Mouse (Mus musculus) layer of hippocampus, postnatal 10 days (tissue): ENCODE measurements around the gene Thsd1. TPM values are rescaled to one million over a fixed set of nuclear protein-coding genes. Genes with fewer than 3 reads are reported as not detected.
"Not testable (repeated sequence)": the region's sequence is repeated elsewhere in the genome, so short reads cannot be mapped to it uniquely, and the experiment has no call there.

Experiments
- DNase-seq, 2 experiments: peaks; one replicate each; pipeline ENCODE4 v3.0.0; 2021; ENCODE audit warnings: low spot score in 2 of 2
- total RNA-seq, 2 experiments: library from RNA; stranded (reverse); gene quantifications; 2 replicates each; pipeline ENCODE4 v1.2.3; 2021

The Thsd1 gene
- total RNA-seq, 2 experiments from 2014 or later, result 7.0 to 7.7 TPM

DNA sequence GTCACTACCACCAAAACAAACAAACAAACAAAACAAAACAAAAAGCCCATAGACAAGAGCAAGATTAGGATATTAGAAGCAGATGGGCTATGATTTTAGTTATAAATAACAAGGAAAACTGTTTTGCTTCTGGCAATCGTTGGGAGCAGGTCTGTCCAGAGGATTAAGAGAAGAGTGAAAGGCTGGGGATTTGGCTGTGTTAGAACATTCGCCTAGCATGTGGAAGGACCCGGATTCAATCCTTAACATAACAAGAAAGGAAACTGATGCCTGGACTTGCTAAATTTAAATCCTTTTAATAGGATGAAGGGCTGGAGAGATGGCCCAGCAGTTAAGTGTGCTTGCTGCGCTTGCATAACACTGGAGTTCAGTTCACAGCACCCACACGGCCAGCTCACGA lies 37.2 kb downstream of the Thsd1 start:
- no peak for DNase-seq

DNA sequence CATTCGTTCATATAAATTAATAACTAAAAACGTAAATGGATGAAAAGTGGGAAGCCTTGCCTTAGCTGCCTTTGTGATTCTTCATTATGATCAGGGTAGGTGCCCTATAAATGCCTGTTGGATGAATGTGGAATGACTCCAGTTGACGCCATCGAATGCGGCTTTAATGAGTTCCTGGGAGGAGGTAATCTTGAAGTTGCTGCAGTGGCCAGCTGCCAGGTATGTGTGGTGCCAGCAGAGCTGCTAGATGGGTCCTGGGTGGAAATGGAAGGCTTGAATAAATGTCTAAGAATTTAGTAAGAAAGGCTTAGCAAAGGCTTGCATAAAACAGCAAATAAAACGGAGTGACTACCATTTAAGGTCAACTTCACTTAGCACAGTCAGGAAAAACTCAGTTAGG lies 37.7 kb downstream of the Thsd1 start:
- no peak for DNase-seq

DNA sequence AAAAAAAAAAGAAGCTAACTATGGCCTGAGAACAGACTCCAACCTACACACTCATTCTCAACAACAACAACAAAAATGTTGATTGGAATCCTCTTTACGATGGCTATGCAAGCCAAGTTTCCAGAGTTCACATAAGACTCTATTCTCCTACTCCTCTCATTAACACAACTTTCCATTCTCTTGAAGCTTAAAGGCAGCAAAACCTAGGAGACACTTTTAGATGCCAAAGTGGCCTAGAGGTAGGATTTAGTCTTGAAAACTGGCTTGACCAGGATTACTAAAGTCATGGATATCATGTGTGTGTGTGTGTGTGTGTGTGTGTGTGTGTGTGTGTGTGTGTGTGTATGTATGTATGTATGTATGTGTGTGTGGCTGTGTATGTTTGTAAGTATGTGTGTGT lies 38.1 kb downstream of the Thsd1 start:
- DNase-seq, result no peak

DNA sequence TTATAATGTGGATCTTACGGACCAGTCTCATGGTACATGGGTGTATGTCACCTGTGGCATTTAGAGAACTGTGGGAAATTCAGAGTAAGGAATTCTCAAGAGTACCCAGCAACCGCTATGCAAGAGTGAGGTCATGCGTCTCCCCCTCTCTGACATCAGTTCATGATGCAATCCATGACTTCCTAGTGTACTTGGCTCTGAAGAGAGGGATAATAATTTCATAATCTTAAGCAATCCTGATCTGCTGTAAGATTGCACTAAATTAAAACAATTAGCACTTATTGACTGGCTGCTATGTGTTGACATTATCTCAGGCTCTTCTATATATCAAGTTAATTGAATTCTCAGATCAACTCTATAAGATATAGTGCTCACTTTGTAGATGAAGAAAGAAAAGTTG lies 39.7 kb downstream of the Thsd1 start:
- no peak for DNase-seq

DNA sequence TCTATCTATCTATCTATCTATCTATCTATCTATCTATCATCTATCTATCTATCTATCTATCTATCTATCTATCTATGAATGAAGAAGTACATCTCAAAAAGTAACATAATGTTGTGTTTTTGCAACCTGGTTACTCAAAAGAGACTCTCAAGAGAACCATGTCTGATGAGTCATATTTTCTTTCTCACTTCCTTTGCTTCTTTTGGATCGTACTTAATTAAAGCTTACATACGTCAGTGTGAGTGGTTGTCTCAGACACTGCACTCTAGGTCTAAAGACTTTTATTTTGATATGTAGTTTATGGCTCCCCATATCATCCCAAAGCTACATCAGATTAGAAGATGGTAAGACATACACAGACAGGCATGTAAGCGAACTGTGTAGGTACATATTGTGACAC lies 46.0 kb downstream of the Thsd1 start:
- no peak for DNase-seq

DNA sequence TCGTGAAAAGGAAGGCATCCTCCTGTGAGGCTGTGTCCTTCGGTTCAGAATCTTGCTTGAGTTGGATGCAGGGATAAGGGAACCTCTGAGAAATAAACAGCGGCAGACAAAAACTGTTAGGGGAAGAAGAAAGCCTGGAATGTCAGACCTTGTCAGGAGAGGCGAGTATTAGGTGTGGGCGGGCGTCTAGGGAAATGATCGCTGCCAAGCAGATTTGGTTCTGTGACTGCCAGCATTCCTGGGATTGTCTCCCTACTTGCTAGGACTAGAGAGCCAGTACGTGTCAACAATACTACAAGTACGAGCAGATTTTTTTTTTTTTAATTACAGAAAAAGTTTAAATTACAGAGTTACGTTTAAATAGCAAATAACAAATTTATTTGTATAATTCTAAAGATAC lies 47.5 kb downstream of the Thsd1 start:
- no peak for DNase-seq

DNA sequence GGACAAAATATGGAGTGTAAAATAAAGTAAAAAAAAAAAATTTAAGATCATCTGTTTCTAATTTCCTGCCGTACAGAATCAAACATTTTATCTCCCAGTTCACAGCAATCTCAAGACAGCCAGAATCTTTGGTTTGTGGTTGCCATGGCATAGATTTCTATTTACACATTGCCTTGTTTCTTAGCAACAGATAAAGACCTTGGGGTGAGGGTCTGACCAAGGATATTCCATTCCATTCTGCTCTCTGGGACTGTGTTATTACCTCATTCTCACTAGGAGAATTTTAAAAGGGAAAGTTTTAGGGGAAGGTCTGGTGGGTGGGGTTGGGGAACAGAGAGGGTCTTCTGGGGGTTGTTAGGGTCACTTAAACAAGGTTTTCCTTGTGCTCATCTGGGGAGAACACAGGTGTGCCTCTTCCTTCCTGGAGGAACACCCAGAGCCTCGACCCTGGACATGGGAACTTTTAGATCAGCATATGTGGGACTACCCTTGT lies 55.9 kb downstream of the Thsd1 start, which contains the start of gene Tpte:
TSS of gene Tpte (plus strand) at position 443 of the 493 bp plus-strand sequence.
- no peak for DNase-seq

DNA sequence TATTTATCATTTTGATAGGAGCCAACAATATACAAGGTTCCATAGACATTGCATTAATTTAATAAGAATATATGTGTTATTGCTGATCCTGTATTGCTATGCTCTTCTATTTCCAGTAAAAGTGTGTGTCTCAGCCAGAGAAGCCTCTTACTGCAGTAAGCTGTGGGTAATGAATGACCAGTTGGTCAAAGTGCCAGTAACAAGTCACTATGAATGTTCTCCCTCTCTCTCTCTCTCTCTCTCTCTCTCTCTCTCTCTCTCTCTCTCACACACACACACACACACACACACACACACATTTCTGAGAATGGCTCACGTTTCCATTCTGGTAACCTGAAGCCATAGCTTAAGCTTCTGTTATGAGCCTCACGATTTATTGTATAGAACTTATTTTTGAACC lies 75.2 kb downstream of the Thsd1 start:
- no peak for DNase-seq

DNA sequence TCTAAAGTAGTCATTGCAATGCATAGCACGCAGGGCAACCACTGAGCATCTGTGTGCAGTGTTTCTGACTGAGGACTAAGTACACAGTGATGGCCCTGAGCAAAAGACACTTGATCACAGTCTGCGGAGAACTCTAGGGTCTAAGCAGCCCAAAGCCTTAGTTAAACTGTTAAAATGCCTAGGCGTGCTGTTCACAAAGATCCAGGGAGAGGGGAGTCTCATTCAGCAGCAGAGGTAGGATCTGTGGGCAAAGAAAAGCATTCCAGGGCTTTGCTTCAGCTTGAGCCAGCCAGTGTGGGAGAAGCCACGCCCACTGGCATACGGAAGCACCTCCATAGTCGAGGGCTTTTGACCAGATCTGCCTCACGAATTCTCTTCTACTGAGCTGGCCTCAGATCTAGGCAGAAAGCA lies 75.8 kb downstream of the Thsd1 start:
- no peak for DNase-seq

DNA sequence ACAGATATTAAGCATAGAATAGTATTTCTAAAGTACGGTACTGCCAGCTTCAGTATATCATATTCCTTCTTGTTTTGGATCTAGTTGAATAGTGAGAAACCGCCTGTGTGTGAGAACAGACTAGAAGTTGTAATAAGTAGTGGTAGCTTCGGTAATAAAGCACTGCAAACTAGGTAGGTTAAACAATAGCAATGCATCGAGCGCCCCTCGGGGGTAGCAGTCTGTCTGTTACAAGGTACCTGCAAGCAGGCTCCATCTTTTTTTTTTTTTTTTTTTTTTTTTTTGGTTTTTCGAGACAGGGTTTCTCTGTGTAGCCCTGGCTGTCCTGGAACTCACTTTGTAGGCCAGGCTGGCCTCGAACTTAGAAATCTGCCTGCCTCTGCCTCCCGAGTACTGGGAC lies 76.9 kb downstream of the Thsd1 start:
- DNase-seq, result not testable (repeated sequence)

DNA sequence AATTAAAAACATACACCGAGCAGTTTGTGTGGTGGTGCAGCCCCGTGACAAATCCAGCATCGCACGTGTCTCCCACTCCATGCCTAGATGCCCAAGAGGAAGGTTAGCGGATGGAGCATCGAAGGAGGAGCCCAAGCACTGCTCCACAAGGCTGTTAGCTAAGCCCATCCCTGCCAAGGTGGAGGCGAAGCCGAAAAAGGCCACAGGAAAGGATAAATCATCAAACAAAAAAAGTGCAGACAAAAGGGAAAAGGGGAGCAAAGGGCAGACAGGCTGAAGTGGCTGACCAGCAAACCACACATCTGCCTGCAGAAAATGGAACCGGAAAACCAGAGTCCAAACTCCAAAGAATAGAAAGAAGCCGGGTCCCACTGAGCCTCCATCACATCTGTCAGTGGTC lies 79.9 kb downstream of the Thsd1 start:
- no peak for DNase-seq

Other genes with a start within 250 kb of the Thsd1 start
- gene Atp7b, start 167.0 kb upstream of the Thsd1 start, total RNA-seq, result 1 to 10 TPM; 3.7 to 4.2 TPM
- 10 to 100 TPM; 26.7 to 33.2 TPM for gene Alg11, start 166.6 kb upstream of the Thsd1 start, total RNA-seq
- under 1 TPM; 0.62 to 0.91 TPM for gene Nek5, start 102.3 kb upstream of the Thsd1 start, total RNA-seq
- gene Nek3, start 60.9 kb upstream of the Thsd1 start, total RNA-seq, result 1 to 10 TPM; 3.0 TPM
- 1 to 10 TPM; 4.8 to 5.8 TPM for gene Ckap2, start 41.5 kb upstream of the Thsd1 start, total RNA-seq
- 10 to 100 TPM; 36.1 to 36.8 TPM for gene Vps36, start 34.5 kb upstream of the Thsd1 start, total RNA-seq
- gene Tpte, start 56.1 kb downstream of the Thsd1 start, total RNA-seq, result not detected
- 1 to 10 TPM; 8.2 to 8.9 TPM for gene Slc25a15, start 171.3 kb downstream of the Thsd1 start, total RNA-seq
- 10 to 100 TPM; 19.5 to 20.7 TPM for gene Mrps31, start 184.0 kb downstream of the Thsd1 start, total RNA-seq